Mouse (Mus musculus) left cerebral cortex, postnatal 36 days (tissue): ENCODE results near the gene Fth1. TPM values are rescaled to one million over a fixed set of nuclear protein-coding genes. Genes with fewer than 3 reads are reported as not detected.
"Not testable (repeated sequence)": the region's sequence is repeated elsewhere in the genome, so short reads cannot be mapped to it uniquely, and the experiment has no call there.

ENCODE experiments used
- DNase-seq, 2 experiments: peaks; one replicate each; pipeline ENCODE4 v3.0.0; 2021 to 2022; ENCODE audit warnings: low spot score in 2 of 2, mixed read lengths in 1 of 2
- intact Hi-C: fragments of 180-260 bp; cut with DNase I; formaldehyde crosslinking; loops from one replicate; pipeline ENCODE4 v1.15.1; 2025
- total RNA-seq, 2 experiments: library from RNA; stranded (reverse); gene quantifications; 2 replicates each; pipeline ENCODE4 v1.2.3; 2021

Gene Fth1
- 1,000 to 10,000 TPM; 2,116 to 2,547 TPM for total RNA-seq

GRCm38 (mm10) chr19:9980258-9980657, at the start of gene Fth1:
Gene Fth1 (plus strand): TSS chr19:9980598.
- intact Hi-C loops: no loop called here
- no peak for DNase-seq

GRCm38 (mm10) chr19:9931167-9931607, 49.2 kb upstream of the Fth1 start:
- intact Hi-C loops, DNase-seq: not testable (repeated sequence)

- DNase-seq: no peak
- intact Hi-C loops: no loop called here
These were observed 46.5 kb upstream of the Fth1 start for GRCm38 (mm10) chr19:9933908-9934307.

GRCm38 (mm10) chr19:9936579-9936978, 43.8 kb upstream of the Fth1 start:
- DNase-seq: no peak
- intact Hi-C loops: no loop called here

GRCm38 (mm10) chr19:9937428-9937827, 43.0 kb upstream of the Fth1 start:
- intact Hi-C loops: no loop called here
- no peak for DNase-seq

- intact Hi-C loops: no loop called here
- no peak for DNase-seq
These were observed 42.1 kb upstream of the Fth1 start for GRCm38 (mm10) chr19:9938156-9938823.

- intact Hi-C loops: no loop called here
- DNase-seq: no peak
These were observed 41.5 kb upstream of the Fth1 start for GRCm38 (mm10) chr19:9938824-9939303.

- no peak for DNase-seq
- intact Hi-C loops: no loop called here
These were observed 40.6 kb upstream of the Fth1 start for GRCm38 (mm10) chr19:9939841-9940240.

GRCm38 (mm10) chr19:9940903-9941302, 39.5 kb upstream of the Fth1 start:
- intact Hi-C loops: no loop called here
- no peak for DNase-seq

- intact Hi-C loops: no loop called here
- no peak for DNase-seq
These were observed 38.6 kb upstream of the Fth1 start for GRCm38 (mm10) chr19:9941809-9942208.

GRCm38 (mm10) chr19:9942539-9943533, 37.6 kb upstream of the Fth1 start:
- no peak for DNase-seq
- intact Hi-C loops: no loop called here

GRCm38 (mm10) chr19:9945800-9946564, 34.4 kb upstream of the Fth1 start:
- DNase-seq: no peak
- intact Hi-C loops: no loop called here

- no peak for DNase-seq
- intact Hi-C loops: no loop called here
These were observed 33.4 kb upstream of the Fth1 start for GRCm38 (mm10) chr19:9946986-9947385.

- intact Hi-C loops: no loop called here
- DNase-seq: no peak
These were observed 28.0 kb upstream of the Fth1 start for GRCm38 (mm10) chr19:9952390-9952789.

- DNase-seq: no peak
- intact Hi-C loops: no loop called here
These were observed 27.5 kb upstream of the Fth1 start for GRCm38 (mm10) chr19:9952912-9953311.

- intact Hi-C loops: loop anchor here (2.0 kb wide), 1 partner anchor 37 kb away; no protein-coding TSS in a partner anchor
These were observed 26.2 kb upstream of the Fth1 start for GRCm38 (mm10) chr19:9954055-9954810.

GRCm38 (mm10) chr19:9954811-9955202, 25.6 kb upstream of the Fth1 start:
- DNase-seq: no peak
- intact Hi-C loops: loop anchor here (2.0 kb wide), 1 partner anchor 36 kb away; no protein-coding TSS in a partner anchor

More at GRCm38 (mm10) chr19:9954055-9954810, 26.2 kb upstream of the Fth1 start:
- peak; percentile 52 to 62 for DNase-seq

- DNase-seq: no peak
- intact Hi-C loops: loop anchor here (2.0 kb wide), 1 partner anchor 35 kb away; no protein-coding TSS in a partner anchor
These were observed 25.0 kb upstream of the Fth1 start for GRCm38 (mm10) chr19:9955438-9955837.
